Mouse (Mus musculus) layer of hippocampus, postnatal 25 days (tissue): ENCODE measurements at regions not wholly inside any gene's neighbourhood (a gene's known extent, or its start where the extent isn't known, plus 50 kb on each side); places are given as distances from the start of the nearest gene placed in this dataset.
A peak's percentile ranks its signal among the peaks of the same experiment; 100 is the strongest.

ENCODE experiments used
- DNase-seq, 2 experiments: peaks; one replicate each; pipeline ENCODE4 v3.0.0; 2022; ENCODE audit warnings: mixed read lengths in 2 of 2, low spot score in 1 of 2; ENCODE audit errors: extremely low spot score in 1 of 2

- DNase-seq: no peak
Observed at GRCm38 (mm10) chrX:96876239-96876638, 163.0 kb downstream of the Gpr165 start.

- peak in 1 of 2 experiments; percentile 41 for DNase-seq
Observed at GRCm38 (mm10) chrX:96878721-96879120, 165.5 kb downstream of the Gpr165 start.

GRCm38 (mm10) chrX:96879154-96879553 lies 165.9 kb downstream of the Gpr165 start:
- DNase-seq: no peak

GRCm38 (mm10) chrX:96900636-96901035 lies 171.8 kb upstream of the Pgr15l start:
- no peak for DNase-seq
